Mouse (Mus musculus) neutrophil, adult 83 days (primary cell): Measurements from ENCODE around the gene Tmem116. TPM values are rescaled to one million over a fixed set of nuclear protein-coding genes. Genes with fewer than 3 reads are reported as not detected.

Experiments
- total RNA-seq, 2 experiments: library from RNA; stranded (reverse); gene quantifications; one replicate each; pipeline ENCODE4 v1.2.4; 2023

Tmem116 gene
- 1 to 10 TPM in 1 of 2 experiments, not detected in 1; 1.4 TPM for total RNA-seq

GRCm38 (mm10) chr5:121451644-121452025 is at the start of gene Tmem116:
TSS of gene Tmem116 (plus strand) at chr5:121451893.

DNA sequence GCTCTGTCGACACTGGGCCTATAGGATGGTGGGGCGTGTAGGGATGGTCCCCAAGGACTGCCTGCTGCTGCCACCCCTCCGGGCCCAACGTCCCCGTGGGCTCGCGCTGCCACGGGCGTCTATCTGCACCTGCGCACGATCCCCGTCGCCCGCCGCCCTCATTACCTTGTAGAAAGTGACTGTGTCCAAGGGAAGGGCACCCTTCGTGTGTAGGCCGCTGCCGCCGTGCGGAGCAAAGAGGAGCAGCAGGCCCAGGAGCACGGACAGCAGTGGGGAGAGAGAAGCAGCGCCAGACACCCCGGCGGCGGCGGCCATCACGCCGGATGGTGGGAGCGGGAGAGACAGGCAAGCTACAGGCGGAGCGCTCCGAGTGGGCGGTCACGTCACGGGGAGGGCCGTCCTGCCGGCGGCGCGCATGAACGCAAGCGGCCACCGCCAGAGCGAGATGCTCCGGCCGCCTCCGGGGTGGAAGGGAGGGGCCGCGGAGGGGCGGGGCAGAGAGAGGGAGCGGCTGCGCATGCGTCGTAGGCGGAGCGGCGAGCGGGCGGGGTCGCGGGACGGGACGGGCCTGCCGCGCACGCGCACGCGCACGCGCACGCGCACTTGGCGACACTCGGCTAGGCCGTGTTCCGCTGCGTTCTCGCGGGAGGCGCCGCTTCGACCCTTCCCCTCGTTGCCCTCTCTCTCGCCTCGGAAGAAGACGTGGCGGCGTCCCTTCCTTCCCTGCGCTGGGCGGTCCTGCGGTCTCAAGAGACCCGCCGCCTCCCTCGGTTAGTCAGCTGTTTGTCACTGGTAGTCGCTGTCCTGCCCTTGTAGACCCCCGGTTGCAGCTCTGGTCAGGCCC is 555 bp downstream of the Tmem116 start, which contains the start of gene Erp29:
TSS of gene Erp29 (minus strand) at position 481 of the 844 bp plus-strand sequence.

GRCm38 (mm10) chr5:121503231-121503630 is 51.5 kb downstream of the Tmem116 start, which contains the start of gene Adam1b:
TSS of gene Adam1b (minus strand) at chr5:121503435.

DNA sequence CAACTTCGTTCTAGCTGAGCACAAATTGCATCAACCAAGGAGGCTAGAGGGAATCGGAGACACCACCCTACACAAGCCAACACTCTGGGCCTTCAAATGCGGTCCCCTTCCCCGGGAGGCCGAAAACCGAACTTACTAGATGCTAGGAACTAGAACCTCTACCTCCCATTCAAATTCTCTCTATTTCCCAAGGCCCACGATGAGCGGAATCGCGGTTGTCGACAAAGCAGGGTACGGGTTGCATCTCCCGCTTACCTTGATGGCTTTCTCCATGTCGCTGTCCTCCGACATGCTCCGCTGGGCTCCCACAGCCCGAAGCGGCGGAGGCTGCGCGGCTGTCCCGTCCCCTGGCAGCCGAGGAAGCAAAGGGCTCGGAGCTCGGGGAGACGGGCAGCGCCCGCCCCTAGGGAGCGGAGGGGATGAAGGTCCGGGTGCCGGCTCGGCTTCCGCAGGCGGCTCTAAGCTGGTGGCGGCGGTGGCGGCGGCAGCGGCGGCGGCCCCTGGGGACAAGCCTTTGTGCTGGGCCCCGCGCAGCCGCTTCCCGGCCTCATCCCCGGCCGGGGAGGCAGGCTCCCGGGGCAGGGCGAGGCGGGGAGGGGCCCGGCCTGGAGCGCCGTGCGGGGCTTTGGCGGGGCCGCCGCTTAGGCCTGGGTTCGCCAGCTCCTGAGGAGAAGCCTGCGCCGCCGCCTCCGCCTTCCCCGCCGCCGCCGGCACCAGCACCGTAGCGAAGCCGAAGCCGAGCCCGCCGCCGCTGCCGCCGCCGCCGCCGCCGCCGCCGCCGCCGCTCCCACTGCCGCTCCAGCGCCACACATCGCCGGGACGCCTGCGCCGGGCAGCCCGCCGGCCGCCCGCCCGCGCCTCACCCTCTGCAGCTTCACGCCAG is 93.5 kb downstream of the Tmem116 start, which contains the start of the genes Adam1a and Gm42878:
TSS of gene Adam1a (minus strand) at position 573 of the 883 bp plus-strand sequence.
TSS of gene Gm42878 (minus strand) at position 573 of the 883 bp plus-strand sequence.

DNA sequence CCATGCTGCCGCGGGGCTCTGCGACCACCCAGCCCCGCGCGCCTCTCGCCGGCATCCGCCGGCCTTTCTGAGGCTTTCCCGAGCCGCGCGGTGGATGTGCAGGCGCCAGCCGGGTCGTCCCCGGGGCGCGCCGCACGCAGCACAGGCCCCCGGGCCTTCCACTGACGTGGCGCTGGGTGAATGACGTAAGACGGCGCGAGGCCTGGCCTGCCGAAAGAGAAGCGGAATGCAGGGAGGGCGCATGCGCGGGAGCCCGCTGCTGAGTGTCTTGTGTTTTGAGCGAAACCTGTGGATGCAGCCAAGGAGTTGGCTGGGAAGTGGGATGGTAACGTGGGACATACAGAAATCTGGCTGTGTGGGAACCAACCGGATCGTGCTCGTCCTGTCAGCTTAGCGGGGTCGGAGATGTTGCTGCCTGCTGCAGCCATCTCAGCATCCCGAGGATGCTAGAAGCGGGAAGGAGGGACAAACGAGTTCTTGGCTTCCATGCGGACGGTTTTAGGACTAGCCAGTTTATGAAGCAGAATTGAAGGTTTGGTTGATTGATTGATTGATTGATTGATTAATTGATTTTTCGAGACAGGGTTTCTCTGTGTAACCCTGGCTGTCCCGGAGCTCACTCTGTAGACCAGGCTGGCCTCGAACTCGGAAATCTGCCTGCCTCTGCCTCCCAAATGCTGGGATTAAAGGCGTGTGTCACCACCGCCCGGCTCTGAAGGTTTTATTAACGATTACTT is 94.3 kb downstream of the Tmem116 start, which contains the start of gene Mapkapk5:
TSS of gene Mapkapk5 (minus strand) at position 113 of the 737 bp plus-strand sequence.

Other genes starting within 250 kb of the Tmem116 start
- 100 to 1,000 TPM; 682 to 717 TPM for gene Rpl6, start 247.4 kb upstream of the Tmem116 start, total RNA-seq
- gene Hectd4, start 231.7 kb upstream of the Tmem116 start, total RNA-seq: 10 to 100 TPM; 35.1 to 41.1 TPM
- 100 to 1,000 TPM; 109 to 116 TPM for gene Trafd1, start 66.3 kb upstream of the Tmem116 start, total RNA-seq
- 10 to 100 TPM; 10.8 to 11.5 TPM for gene Naa25, start 54.0 kb upstream of the Tmem116 start, total RNA-seq
- gene Erp29, start 613 bp downstream of the Tmem116 start, total RNA-seq: 100 to 1,000 TPM; 155 to 159 TPM
- not detected for gene Adam1b, start 51.5 kb downstream of the Tmem116 start, total RNA-seq
- 1 to 10 TPM; 3.3 to 4.0 TPM for gene Adam1a, start 93.6 kb downstream of the Tmem116 start, total RNA-seq
- gene Gm42878, start 93.6 kb downstream of the Tmem116 start, total RNA-seq: not detected
- gene Mapkapk5, start 94.0 kb downstream of the Tmem116 start, total RNA-seq: 10 to 100 TPM; 56.8 to 62.6 TPM
- 100 to 1,000 TPM; 890 to 908 TPM for gene Aldh2, start 141.9 kb downstream of the Tmem116 start, total RNA-seq
- gene Acad12, start 167.0 kb downstream of the Tmem116 start, total RNA-seq: 1 to 10 TPM; 4.4 to 4.8 TPM
- gene Acad10, start 208.6 kb downstream of the Tmem116 start, total RNA-seq: 1 to 10 TPM; 4.3 to 6.2 TPM
- gene Brap, start 208.7 kb downstream of the Tmem116 start, total RNA-seq: 10 to 100 TPM; 52.0 to 57.9 TPM